10 mouse cellular contexts compared by ENCODE assay signal in genomic region chr9:122173405-122174233, GRCm38 (mm10). TPM values are rescaled to one million over a fixed set of nuclear protein-coding genes. Genes with fewer than 3 reads are reported as not detected.
A peak's percentile ranks its signal among the peaks of the same experiment; 100 is the strongest.
DNase-seq lines count a peak whose midpoint lies in the region; ATAC-seq lines count a peak whose summit lies in the region.
"Had no signal": no experiment of that assay in that cellular context is flagged by ENCODE, and none has a peak within 500 bp of the region (broad histone marks: within the 10 kb centered on the region; RNA-seq: fewer than 3 reads in every experiment).

No protein-coding gene starts in this region.

- no peaks in the 10 kb centered on the region for H3K27me3 ChIP-seq in hindbrain, embryonic 16.5 days (replicated peaks; ENCODE audit: control insufficient read depth, insufficient read depth, low read length)
- no peaks in the 10 kb centered on the region for H3K27me3 ChIP-seq in hindbrain, embryonic 10.5 days (ENCODE audit: insufficient read depth, poor library complexity, severe bottlenecking)
- no peaks in the 10 kb centered on the region for H3K27me3 ChIP-seq in kidney, embryonic 15.5 days
- H3K27me3 ChIP-seq: embryonic facial prominence, embryonic 12.5 days had no signal

- no peak overlapping the region for H3K27ac ChIP-seq in hindbrain, embryonic 16.5 days (ENCODE audit: low read depth, low read length)
- H3K27ac ChIP-seq in hindbrain, embryonic 10.5 days: no peak overlapping the region
- peak overlapping the region; percentile 67 for H3K27ac ChIP-seq in kidney, embryonic 15.5 days
- H3K27ac ChIP-seq: embryonic facial prominence, embryonic 12.5 days had no signal

- WGBS in hindbrain, embryonic 16.5 days: 71% methylated on average over 9 of the region's 9 CpGs
- 86% methylated on average over 9 of the region's 9 CpGs for WGBS in hindbrain, embryonic 10.5 days
- 49% methylated on average over 9 of the region's 9 CpGs for WGBS in kidney, embryonic 15.5 days

- H3K36me3 ChIP-seq in hindbrain, embryonic 16.5 days (ENCODE audit: control insufficient read depth, insufficient read depth, low read length): no peaks in the 10 kb centered on the region
- H3K36me3 ChIP-seq in hindbrain, embryonic 10.5 days: peaks cover 43% of the 10 kb centered on the region
- peaks cover 12% of the 10 kb centered on the region for H3K36me3 ChIP-seq in kidney, embryonic 15.5 days

- DNase-seq in cerebellum, adult 11 months: peak; percentile 45
- DNase-seq in cerebellum, adult 11-12 months: no peak
- DNase-seq in hindbrain, embryonic 10.5 days (ENCODE audit: low spot score): no peak
- peak; percentile 78 to 79 for DNase-seq in cerebellum, postnatal 14 days
- no peak for DNase-seq in embryo, embryonic 11 days
- no peak for DNase-seq in layer of hippocampus, adult 8-10 months (ENCODE audit: low spot score in 2 of 2)
- DNase-seq: lung, postnatal 36 days had no signal

- H3K9ac ChIP-seq in hindbrain, embryonic 16.5 days (ENCODE audit: low read depth, low read length): no peak overlapping the region
- H3K9ac ChIP-seq in kidney, embryonic 15.5 days: no peak overlapping the region
- H3K9ac ChIP-seq: embryonic facial prominence, embryonic 12.5 days had no signal

- ATAC-seq in hindbrain, embryonic 16.5 days: peak; percentile 66; the same call in 1 of the 2 replicates
- peak; percentile 83 for ATAC-seq in kidney, embryonic 15.5 days (replicated peaks; ENCODE audit: low FRiP score)

- H3K4me1 ChIP-seq in hindbrain, embryonic 16.5 days (ENCODE audit: control insufficient read depth, insufficient read depth, low read depth, low read length): peaks cover 6% of the 10 kb centered on the region
- peaks cover 13% of the 10 kb centered on the region for H3K4me1 ChIP-seq in hindbrain, embryonic 10.5 days (replicated peaks)
- H3K4me1 ChIP-seq in kidney, embryonic 15.5 days: peaks cover 32% of the 10 kb centered on the region

- no peak overlapping the region for H3K4me3 ChIP-seq in hindbrain, embryonic 16.5 days (ENCODE audit: low read length)
- no peak overlapping the region for H3K4me3 ChIP-seq in hindbrain, embryonic 10.5 days
- no peak overlapping the region for H3K4me3 ChIP-seq in kidney, embryonic 15.5 days (replicated peaks)
- H3K4me3 ChIP-seq: embryonic facial prominence, embryonic 12.5 days had no signal

- no peak overlapping the region for H3K4me2 ChIP-seq in hindbrain, embryonic 16.5 days (ENCODE audit: low read length)
- no peak overlapping the region for H3K4me2 ChIP-seq in kidney, embryonic 15.5 days
- H3K4me2 ChIP-seq: embryonic facial prominence, embryonic 12.5 days had no signal

- no peaks in the 10 kb centered on the region for H3K9me3 ChIP-seq in hindbrain, embryonic 16.5 days (ENCODE audit: control insufficient read depth, low read length)
- no peaks in the 10 kb centered on the region for H3K9me3 ChIP-seq in hindbrain, embryonic 10.5 days
- H3K9me3 ChIP-seq in kidney, embryonic 15.5 days (replicated peaks): no peaks in the 10 kb centered on the region
- H3K9me3 ChIP-seq: embryonic facial prominence, embryonic 12.5 days had no signal

RNA-seq across cellular contexts. Expression of gene Snrk, which starts 56.6 kb away (rescaled TPM):
- 75.8 and 89.4 TPM in 2 replicates for polyA plus RNA-seq in hindbrain, embryonic 16.5 days (2015; fragmentation: Nextera tagmentation; extraction: Ambion mirVana)
- 30.3 and 32.3 TPM in 2 replicates for polyA plus RNA-seq in hindbrain, embryonic 10.5 days (2016; fragmentation: Nextera tagmentation; extraction: Ambion mirVana)
- polyA plus RNA-seq in kidney, embryonic 15.5 days (2015; fragmentation: Nextera tagmentation; extraction: Ambion mirVana): 59.8 and 62.7 TPM in 2 replicates
- total RNA-seq in layer of hippocampus, adult 8-10 months (2022): 100 to 1,000 TPM in 2 of 4 experiments, 10 to 100 TPM in 2; 96.1 to 111 (median 104) TPM

Comparison
In these comparisons a context has a peak if more than half of its experiments do, and no peak if none do; other contexts are left out.
1. DNase-seq: peak in cerebellum, adult 11 months (single experiment) and cerebellum, postnatal 14 days (2 of 2); none in cerebellum, adult 11-12 months (single experiment), hindbrain, embryonic 10.5 days (single experiment), embryo, embryonic 11 days (single experiment) and layer of hippocampus, adult 8-10 months (0 of 2).